Mouse (Mus musculus) induced T-regulatory cell, adult 2 months (primary cell): ENCODE data around the gene Ube2h.

Experiments used
- DNase-seq: peaks from one replicate; pipeline ENCODE4 v3.0.0-alpha.2; 2012; ENCODE audit warnings: low read depth

The Ube2h gene

GRCm38 (mm10) chr6:30161618-30162017 lies 142.7 kb downstream of the Ube2h start:
- DNase-seq = no peak
